Mouse (Mus musculus) thymus, adult 2 months (tissue): Measurements from ENCODE around the gene Hmgn5.

Source experiments
- CTCF ChIP-seq: fragments of 200-500 bp; IDR thresholded peaks from 2 replicates; pipeline ENCODE4 v1.5.1; 2012; ENCODE audit warnings: mild to moderate bottlenecking, control low read depth, low read length, moderate library complexity, borderline replicate concordance; ENCODE audit not compliant: control insufficient read depth, poor library complexity, insufficient read depth; ENCODE audit errors: extremely low read depth
- POLR2A ChIP-seq: fragments of 200-500 bp; IDR thresholded peaks from 2 replicates; pipeline ENCODE4 v1.6.1; 2012; ENCODE audit warnings: mild to moderate bottlenecking, low read length, control low read depth, moderate library complexity; ENCODE audit not compliant: control insufficient read depth, poor library complexity, insufficient read depth; ENCODE audit errors: extremely low read depth

DNA sequence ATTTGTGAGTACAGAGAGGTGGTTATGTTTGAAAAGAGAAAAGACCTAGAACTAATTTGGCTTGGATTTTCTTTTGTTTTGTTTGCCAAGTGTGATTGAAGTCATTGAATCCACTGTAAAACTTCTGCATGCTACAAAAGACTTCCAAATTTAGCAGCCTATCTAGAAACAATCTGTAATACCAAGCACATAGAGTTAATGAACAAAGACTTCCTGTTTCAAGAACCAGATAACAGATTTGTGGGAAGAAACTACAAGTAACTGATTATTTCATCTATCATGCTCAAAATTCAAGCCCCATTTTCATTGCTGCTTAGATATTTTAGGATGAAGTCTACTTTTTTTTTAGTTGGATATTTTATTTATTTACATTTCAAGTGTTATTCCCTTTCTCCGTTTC, 34.6 kb upstream of the Hmgn5 start:
- TF ChIP-seq CTCF: no peak
- no peak for TF ChIP-seq POLR2A
